Mouse (Mus musculus): Measurements from ENCODE around the gene Adgrg5. TPM values are rescaled to one million over a fixed set of nuclear protein-coding genes. Genes with fewer than 3 reads are reported as not detected.

Adgrg5 gene
- polyA plus RNA-seq, 1 experiment from 2014 or later, result 0.36 TPM

- H3K4me1 ChIP-seq (ENCODE audit: control insufficient read depth, insufficient read depth, low read length), result peaks cover 26% of the 10 kb centered on the region
- no peak overlapping the region for H3K4me3 ChIP-seq (ENCODE audit: low read depth, low read length)
Observed at GRCm38 (mm10) chr8:94986676-94987075, 63.2 kb downstream of the Adgrg5 start.

GRCm38 (mm10) chr8:94987553-94987952 lies 64.1 kb downstream of the Adgrg5 start:
- H3K27me3 ChIP-seq (ENCODE audit: control insufficient read depth, insufficient read depth, low read length), result no peaks in the 10 kb centered on the region
- 78% methylated on average over 7 of the region's 7 CpGs for WGBS
- ATAC-seq (ENCODE audit: insufficient number of reproducible peaks, insufficient read depth, low FRiP score, low read depth), result no peak
- no peaks in the 10 kb centered on the region for H3K9me3 ChIP-seq (ENCODE audit: control insufficient read depth, low read depth, low read length)
- no peak overlapping the region for H3K4me3 ChIP-seq (ENCODE audit: low read depth, low read length)
- H3K27ac ChIP-seq (ENCODE audit: low read length), result no peak overlapping the region
- peaks cover 34% of the 10 kb centered on the region for H3K4me1 ChIP-seq (ENCODE audit: control insufficient read depth, insufficient read depth, low read length)
- H3K4me2 ChIP-seq (replicated peaks; ENCODE audit: low read depth, low read length), result no peak overlapping the region
- no peaks in the 10 kb centered on the region for H3K36me3 ChIP-seq (ENCODE audit: control insufficient read depth, insufficient read depth, low read length)
- H3K9ac ChIP-seq (replicated peaks; ENCODE audit: low read depth, low read length), result no peak overlapping the region

More at GRCm38 (mm10) chr8:94986676-94987075, 63.2 kb downstream of the Adgrg5 start:
- WGBS, result 60% methylated on average over 5 of the region's 5 CpGs
- H3K9ac ChIP-seq (replicated peaks; ENCODE audit: low read depth, low read length), result no peak overlapping the region
- no peak overlapping the region for H3K4me2 ChIP-seq (replicated peaks; ENCODE audit: low read depth, low read length)
- H3K9me3 ChIP-seq (ENCODE audit: control insufficient read depth, low read depth, low read length), result no peaks in the 10 kb centered on the region
- ATAC-seq (ENCODE audit: insufficient number of reproducible peaks, insufficient read depth, low FRiP score, low read depth), result peak; percentile 25; the same call in 1 of the 2 replicates
- H3K27ac ChIP-seq (ENCODE audit: low read length), result no peak overlapping the region
- H3K27me3 ChIP-seq (ENCODE audit: control insufficient read depth, insufficient read depth, low read length), result no peaks in the 10 kb centered on the region
- no peaks in the 10 kb centered on the region for H3K36me3 ChIP-seq (ENCODE audit: control insufficient read depth, insufficient read depth, low read length)

GRCm38 (mm10) chr8:94988619-94989018 lies 65.1 kb downstream of the Adgrg5 start:
- H3K36me3 ChIP-seq (ENCODE audit: control insufficient read depth, insufficient read depth, low read length), result no peaks in the 10 kb centered on the region
- no peak overlapping the region for H3K4me3 ChIP-seq (ENCODE audit: low read depth, low read length)
- no peak for ATAC-seq (ENCODE audit: insufficient number of reproducible peaks, insufficient read depth, low FRiP score, low read depth)
- peaks cover 31% of the 10 kb centered on the region for H3K4me1 ChIP-seq (ENCODE audit: control insufficient read depth, insufficient read depth, low read length)
- WGBS, result 75% methylated on average over 6 of the region's 6 CpGs
- no peak overlapping the region for H3K27ac ChIP-seq (ENCODE audit: low read length)
- H3K4me2 ChIP-seq (replicated peaks; ENCODE audit: low read depth, low read length), result no peak overlapping the region
- no peaks in the 10 kb centered on the region for H3K27me3 ChIP-seq (ENCODE audit: control insufficient read depth, insufficient read depth, low read length)
- no peak overlapping the region for H3K9ac ChIP-seq (replicated peaks; ENCODE audit: low read depth, low read length)
- H3K9me3 ChIP-seq (ENCODE audit: control insufficient read depth, low read depth, low read length), result no peaks in the 10 kb centered on the region

- Histone ChIP-seq H3K4me3 (ENCODE audit: low read depth, low read length) (no peak overlapping the region), H3K36me3 (ENCODE audit: control insufficient read depth, insufficient read depth, low read length) (no peaks in the 10 kb centered on the region), H3K9ac (replicated peaks; ENCODE audit: low read depth, low read length) (no peak overlapping the region), H3K4me1 (ENCODE audit: control insufficient read depth, insufficient read depth, low read length) (peaks cover 31% of the 10 kb centered on the region), H3K27ac (ENCODE audit: low read length) (no peak overlapping the region), H3K9me3 (ENCODE audit: control insufficient read depth, low read depth, low read length) (no peaks in the 10 kb centered on the region), H3K4me2 (replicated peaks; ENCODE audit: low read depth, low read length) (no peak overlapping the region), H3K27me3 (ENCODE audit: control insufficient read depth, insufficient read depth, low read length) (no peaks in the 10 kb centered on the region)
- 87% methylated on average over 4 of the region's 4 CpGs for WGBS
- no peak for ATAC-seq (ENCODE audit: insufficient number of reproducible peaks, insufficient read depth, low FRiP score, low read depth)
Observed at GRCm38 (mm10) chr8:94989711-94990110, 66.2 kb downstream of the Adgrg5 start.

- Histone ChIP-seq H3K36me3 (ENCODE audit: control insufficient read depth, insufficient read depth, low read length) (no peaks in the 10 kb centered on the region), H3K9ac (replicated peaks; ENCODE audit: low read depth, low read length) (no peak overlapping the region), H3K4me2 (replicated peaks; ENCODE audit: low read depth, low read length) (no peak overlapping the region), H3K4me1 (ENCODE audit: control insufficient read depth, insufficient read depth, low read length) (peaks cover 31% of the 10 kb centered on the region), H3K9me3 (ENCODE audit: control insufficient read depth, low read depth, low read length) (no peaks in the 10 kb centered on the region), H3K4me3 (ENCODE audit: low read depth, low read length) (no peak overlapping the region), H3K27me3 (ENCODE audit: control insufficient read depth, insufficient read depth, low read length) (no peaks in the 10 kb centered on the region), H3K27ac (ENCODE audit: low read length) (no peak overlapping the region)
- WGBS, result 45% methylated on average over 11 of the region's 11 CpGs
- no peak for ATAC-seq (ENCODE audit: insufficient number of reproducible peaks, insufficient read depth, low FRiP score, low read depth)
Observed at GRCm38 (mm10) chr8:94990598-94991453, 67.3 kb downstream of the Adgrg5 start.

GRCm38 (mm10) chr8:94991454-94991994 lies 68.0 kb downstream of the Adgrg5 start:
- Histone ChIP-seq H3K4me3 (ENCODE audit: low read depth, low read length) (no peak overlapping the region), H3K9me3 (ENCODE audit: control insufficient read depth, low read depth, low read length) (no peaks in the 10 kb centered on the region), H3K36me3 (ENCODE audit: control insufficient read depth, insufficient read depth, low read length) (no peaks in the 10 kb centered on the region), H3K4me2 (replicated peaks; ENCODE audit: low read depth, low read length) (no peak overlapping the region), H3K4me1 (ENCODE audit: control insufficient read depth, insufficient read depth, low read length) (peaks cover 31% of the 10 kb centered on the region), H3K9ac (replicated peaks; ENCODE audit: low read depth, low read length) (no peak overlapping the region), H3K27ac (ENCODE audit: low read length) (no peak overlapping the region), H3K27me3 (ENCODE audit: control insufficient read depth, insufficient read depth, low read length) (no peaks in the 10 kb centered on the region)
- ATAC-seq (ENCODE audit: insufficient number of reproducible peaks, insufficient read depth, low FRiP score, low read depth), result no peak
- 78% methylated on average over 9 of the region's 9 CpGs for WGBS

- Histone ChIP-seq H3K4me2 (replicated peaks; ENCODE audit: low read depth, low read length) (no peak overlapping the region), H3K27me3 (ENCODE audit: control insufficient read depth, insufficient read depth, low read length) (no peaks in the 10 kb centered on the region), H3K27ac (ENCODE audit: low read length) (peak overlapping the region; percentile 44; the same call in 1 of the 2 replicates), H3K4me1 (ENCODE audit: control insufficient read depth, insufficient read depth, low read length) (peaks cover 31% of the 10 kb centered on the region), H3K9ac (replicated peaks; ENCODE audit: low read depth, low read length) (no peak overlapping the region), H3K9me3 (ENCODE audit: control insufficient read depth, low read depth, low read length) (no peaks in the 10 kb centered on the region), H3K4me3 (ENCODE audit: low read depth, low read length) (no peak overlapping the region), H3K36me3 (ENCODE audit: control insufficient read depth, insufficient read depth, low read length) (no peaks in the 10 kb centered on the region)
- ATAC-seq (ENCODE audit: insufficient number of reproducible peaks, insufficient read depth, low FRiP score, low read depth), result no peak
- WGBS, result 79% methylated on average over 4 of the region's 4 CpGs
Observed at GRCm38 (mm10) chr8:94992010-94992409, 68.5 kb downstream of the Adgrg5 start.

GRCm38 (mm10) chr8:94992534-94992933 lies 69.0 kb downstream of the Adgrg5 start:
- H3K9me3 ChIP-seq (ENCODE audit: control insufficient read depth, low read depth, low read length), result no peaks in the 10 kb centered on the region
- WGBS, result 58% methylated on average over 5 of the region's 5 CpGs
- H3K4me2 ChIP-seq (replicated peaks; ENCODE audit: low read depth, low read length), result no peak overlapping the region
- H3K36me3 ChIP-seq (ENCODE audit: control insufficient read depth, insufficient read depth, low read length), result no peaks in the 10 kb centered on the region
- H3K27ac ChIP-seq (ENCODE audit: low read length), result peak overlapping the region; percentile 44; the same call in 1 of the 2 replicates
- H3K4me1 ChIP-seq (ENCODE audit: control insufficient read depth, insufficient read depth, low read length), result peaks cover 32% of the 10 kb centered on the region
- no peak for ATAC-seq (ENCODE audit: insufficient number of reproducible peaks, insufficient read depth, low FRiP score, low read depth)
- H3K27me3 ChIP-seq (ENCODE audit: control insufficient read depth, insufficient read depth, low read length), result no peaks in the 10 kb centered on the region
- H3K9ac ChIP-seq (replicated peaks; ENCODE audit: low read depth, low read length), result no peak overlapping the region
- H3K4me3 ChIP-seq (ENCODE audit: low read depth, low read length), result no peak overlapping the region

Measured in stomach, embryonic 14.5 days (tissue).